Mouse (Mus musculus) gastrocnemius, adult 18-20 months (tissue): ENCODE results near the gene Soat2. TPM values are rescaled to one million over a fixed set of nuclear protein-coding genes. Genes with fewer than 3 reads are reported as not detected.

Experiments used
- DNase-seq: peaks from one replicate; pipeline ENCODE4 v3.0.0; 2021; ENCODE audit warnings: low spot score
- total RNA-seq, 2 experiments: library from RNA; stranded (reverse); gene quantifications; 2 replicates each; pipeline ENCODE4 v1.2.3; 2021

The Soat2 gene
- total RNA-seq, 2 experiments from 2014 or later, result 0.09 TPM; not detected in 1

DNA sequence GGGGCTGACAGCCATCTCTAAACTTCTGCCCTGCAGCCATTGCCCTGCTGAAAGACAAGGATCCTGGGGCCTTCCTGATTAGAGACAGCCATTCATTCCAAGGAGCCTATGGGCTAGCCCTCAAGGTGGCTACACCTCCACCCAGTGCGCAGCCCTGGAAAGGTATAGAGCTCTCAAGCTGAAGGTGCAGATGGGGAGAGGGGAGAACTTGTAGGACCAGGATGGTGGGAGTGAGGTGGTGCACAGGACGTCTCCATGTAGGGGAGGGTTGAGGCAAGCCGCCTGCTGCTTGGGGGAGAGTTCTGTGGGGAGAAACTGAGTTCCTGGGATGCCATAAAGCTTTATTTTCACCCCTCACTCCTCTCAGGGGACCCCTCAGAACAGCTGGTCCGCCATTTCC is 36.7 kb upstream of the Soat2 start:
- DNase-seq, result no peak

DNA sequence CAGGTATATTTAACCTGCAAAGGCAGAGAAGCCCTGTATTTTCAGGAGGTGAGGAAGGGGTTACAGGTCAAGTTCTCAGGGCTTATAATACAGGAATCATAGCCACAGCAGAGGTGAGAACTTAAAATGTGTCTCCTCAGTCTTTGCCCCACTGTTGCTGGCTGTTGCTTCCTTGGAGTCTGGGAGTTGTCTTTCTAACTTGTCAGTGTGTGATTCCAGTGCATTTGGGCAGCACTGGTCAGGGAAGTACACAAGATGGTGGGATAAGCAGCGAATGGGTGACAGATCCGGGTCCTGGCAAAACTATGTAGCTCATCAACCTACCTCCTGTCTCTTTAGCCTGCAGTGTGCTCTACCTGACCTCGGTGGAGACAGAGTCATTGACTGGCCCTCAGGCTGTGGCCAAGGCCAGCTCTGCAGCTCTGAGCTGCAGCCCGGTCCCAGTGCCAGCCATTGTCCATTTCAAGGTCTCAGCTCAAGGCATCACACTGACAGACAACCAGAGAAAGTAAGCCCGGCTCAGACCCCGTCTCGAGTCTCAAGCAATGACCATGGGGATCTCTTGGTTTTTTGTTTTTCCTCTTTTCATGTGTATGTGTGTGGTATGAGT is 35.6 kb upstream of the Soat2 start:
- DNase-seq, result no peak

DNA sequence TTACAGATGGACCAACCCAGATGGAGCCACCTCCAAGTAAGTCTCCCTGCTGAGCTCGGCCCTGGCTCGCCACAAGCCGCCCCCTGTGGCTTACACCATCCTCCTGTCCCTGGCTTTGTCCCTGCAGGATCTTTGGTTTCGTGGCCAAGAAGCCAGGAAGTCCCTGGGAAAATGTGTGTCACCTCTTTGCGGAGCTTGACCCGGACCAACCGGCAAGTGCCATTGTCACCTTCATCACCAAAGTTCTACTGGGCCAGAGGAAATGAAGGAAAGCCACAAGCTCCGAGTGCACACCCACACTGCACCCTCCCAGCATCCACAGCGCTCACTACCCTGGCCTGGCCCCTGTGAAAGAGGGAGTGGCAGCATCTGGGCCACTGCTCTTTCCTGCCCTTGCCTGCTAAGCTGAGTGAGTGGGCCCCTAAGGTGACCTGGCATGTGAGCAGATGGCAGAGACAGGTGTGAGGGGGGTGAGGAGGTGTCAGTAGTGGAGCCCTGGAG is 34.5 kb upstream of the Soat2 start:
- DNase-seq, result no peak

DNA sequence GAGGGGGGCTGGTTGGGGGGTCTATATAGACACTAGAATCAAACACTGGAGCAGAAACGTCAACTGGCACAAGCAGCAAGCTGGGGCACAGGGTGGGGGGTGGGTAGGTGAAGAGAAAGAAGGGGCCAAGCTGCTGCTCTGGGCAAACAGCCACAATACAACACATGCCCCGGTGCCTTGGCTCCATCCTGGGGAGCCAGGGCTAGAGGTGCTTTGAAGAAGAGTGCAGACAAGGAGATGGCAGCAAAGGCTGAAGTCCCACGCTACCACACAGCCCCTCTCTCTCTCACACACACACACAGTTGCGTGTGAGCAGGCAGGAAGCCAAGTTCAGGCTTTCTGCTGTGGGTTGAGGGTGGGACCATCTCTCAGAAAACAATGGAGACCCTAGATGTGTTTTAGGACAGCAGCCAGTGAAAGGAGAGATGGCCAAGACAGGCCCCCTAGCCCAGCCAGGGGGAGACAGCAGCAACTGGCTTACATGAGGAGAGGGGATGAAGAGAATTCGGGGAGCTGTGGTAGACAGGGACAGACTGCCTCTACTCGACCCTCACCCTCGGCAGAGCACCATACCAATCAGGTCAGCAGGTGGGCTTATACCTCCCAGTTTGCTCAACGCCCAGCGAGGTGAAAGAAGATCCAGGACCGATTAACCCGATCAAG is 33.4 kb upstream of the Soat2 start:
- DNase-seq, result no peak

DNA sequence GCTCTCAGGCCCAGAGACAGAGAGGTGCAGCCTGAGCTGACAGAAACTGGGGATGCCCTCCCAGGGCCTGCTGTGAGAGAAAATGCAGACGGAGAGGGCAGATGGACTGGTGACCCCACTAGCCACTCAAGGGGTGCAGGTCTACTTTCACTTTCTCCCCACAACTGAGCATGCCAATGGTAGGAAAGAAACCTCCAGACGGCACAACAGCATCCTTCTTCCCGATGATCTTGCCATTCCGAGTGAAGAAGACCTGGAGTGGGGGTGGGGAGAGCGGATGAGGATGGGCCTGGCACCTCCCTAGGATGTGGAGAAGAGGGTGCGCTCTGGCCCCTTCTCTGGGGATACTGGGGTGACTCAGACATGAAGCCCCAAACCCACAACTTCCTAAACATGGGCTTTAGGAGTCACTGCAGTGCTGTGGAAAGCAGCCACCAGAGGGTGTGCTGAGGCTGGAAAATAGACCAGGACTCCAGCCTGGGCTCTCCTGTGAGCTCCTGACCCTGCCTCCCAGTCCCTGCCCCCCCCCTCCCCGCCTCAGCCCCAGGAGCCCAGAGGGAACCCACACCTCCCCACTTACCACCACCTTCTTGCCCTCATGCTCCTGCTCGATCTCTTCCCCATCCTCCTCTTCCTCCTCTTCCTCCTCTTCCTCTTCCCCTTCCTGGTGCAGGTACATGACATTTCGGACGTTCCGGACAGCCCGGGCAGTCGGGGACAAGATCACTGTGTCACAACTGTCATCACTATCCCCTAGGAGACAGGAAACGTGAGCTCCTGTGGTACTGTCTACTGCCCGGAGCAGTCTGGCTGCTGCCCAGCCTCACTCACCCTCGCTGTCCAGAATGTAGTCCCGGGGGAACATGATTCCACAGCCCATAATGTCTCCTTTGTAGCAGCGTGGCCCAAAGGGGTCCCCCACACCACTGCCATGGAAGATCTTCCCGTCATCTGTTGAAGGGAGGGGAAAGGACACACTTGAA is 32.6 kb upstream of the Soat2 start:
- DNase-seq, result peak; percentile 47

DNA sequence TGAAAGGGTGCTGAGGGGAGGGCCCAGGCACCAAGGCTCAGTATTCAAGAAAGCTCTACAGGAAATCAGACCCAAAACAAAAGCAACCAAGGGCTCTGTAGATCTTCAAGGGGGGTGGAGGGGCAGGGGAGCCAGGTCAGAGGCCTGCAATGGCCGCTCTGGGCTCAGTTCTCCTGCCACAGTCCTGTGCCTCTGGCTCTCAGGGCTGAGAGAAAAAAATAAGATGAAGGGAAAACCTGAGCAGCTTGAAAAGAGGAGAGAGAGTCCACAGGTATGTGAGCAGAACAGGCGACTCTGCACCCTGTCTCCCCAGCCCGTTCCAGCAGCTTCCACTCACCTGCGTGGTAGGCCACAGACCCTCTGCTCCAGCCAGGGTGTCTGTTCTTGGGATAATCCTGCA is 31.7 kb upstream of the Soat2 start:
- DNase-seq, result no peak

DNA sequence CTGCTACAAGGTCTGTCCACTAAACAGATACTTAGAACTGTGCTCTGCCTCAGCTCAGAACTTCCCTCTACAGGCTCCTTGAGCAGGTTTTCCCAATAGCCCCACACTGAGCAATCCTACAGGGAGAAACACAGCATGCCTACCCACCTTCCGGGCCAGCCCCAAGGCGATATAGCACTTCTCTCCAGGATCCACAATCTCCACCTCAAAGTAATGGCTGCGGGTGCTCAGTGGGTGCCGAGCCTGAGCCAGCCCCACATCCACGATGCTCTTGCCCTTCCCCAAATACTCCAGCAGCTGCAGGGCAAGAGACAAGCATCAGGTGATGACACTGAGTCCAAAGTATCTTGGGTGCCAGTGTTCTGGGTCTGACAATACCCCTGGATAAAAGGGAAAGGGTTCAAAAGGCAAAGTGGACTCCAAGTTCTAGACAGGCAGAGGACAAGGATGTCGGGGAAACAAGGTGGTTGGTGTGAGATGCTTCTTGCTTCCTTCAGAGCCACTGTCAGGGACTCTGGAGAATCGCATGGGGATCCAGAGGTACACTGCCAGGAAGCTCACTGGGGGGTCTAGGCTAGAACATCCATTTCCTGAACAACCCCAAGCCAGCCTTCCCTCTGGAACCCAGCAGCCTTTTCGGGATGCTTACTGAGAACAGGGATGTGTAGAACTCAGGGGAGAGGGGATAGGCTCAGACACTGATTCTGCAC is 31.1 kb upstream of the Soat2 start:
- no peak for DNase-seq

DNA sequence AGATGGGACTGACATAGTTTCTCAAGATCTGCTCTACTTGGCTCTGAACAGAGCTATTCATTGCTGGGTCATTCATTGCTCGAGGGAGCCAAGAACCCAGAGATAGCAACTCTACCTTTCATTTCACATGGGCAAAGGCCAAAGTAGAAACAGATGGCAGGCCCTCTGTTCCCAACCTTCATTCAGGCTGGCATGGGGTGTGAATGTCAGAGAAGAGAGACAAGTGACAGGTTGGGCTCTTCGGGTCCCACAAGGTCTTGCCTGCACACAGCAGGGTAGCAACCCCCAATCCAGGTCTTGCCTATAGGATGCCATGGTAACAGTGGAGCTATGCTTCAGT is 30.5 kb upstream of the Soat2 start:
- no peak for DNase-seq

DNA sequence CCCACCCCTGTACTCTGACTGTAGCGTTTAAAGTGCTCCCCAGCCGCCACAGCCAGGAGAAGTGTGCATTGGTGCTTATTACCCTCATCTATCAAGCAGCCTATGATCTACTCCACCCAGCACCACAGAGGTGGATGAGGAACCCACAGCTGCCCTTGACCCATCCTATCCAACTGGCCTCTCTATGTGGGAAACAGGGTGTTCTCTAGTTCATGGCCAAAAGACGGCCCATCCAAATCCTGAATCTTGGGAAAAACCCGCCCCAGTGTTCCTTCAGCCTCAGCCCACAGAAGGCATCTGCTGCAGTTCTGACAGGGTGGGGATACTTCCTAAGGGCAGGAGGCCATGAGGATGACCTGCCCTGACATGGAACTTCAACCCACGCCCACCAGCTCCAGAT is 29.8 kb upstream of the Soat2 start:
- peak; percentile 78 for DNase-seq

DNA sequence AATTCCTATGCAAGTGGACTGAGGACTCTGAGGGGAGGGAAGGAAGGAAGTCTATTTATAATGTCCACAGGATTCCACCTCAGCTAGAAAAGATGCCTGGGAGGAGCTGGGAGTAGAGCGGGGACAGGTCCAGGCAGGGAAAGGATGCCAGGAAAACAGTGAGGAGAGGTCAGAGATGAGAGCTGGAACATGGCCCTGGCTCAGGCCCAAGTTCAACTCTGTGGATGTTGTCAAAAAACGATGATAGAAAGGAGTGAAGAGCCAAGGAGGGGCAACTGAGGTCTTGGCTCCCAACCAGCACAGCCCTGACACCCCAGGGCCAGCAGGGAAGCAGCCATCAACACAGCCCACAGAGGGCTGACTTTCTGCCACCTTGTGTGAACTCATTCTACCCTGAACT is 24.0 kb upstream of the Soat2 start:
- no peak for DNase-seq

DNA sequence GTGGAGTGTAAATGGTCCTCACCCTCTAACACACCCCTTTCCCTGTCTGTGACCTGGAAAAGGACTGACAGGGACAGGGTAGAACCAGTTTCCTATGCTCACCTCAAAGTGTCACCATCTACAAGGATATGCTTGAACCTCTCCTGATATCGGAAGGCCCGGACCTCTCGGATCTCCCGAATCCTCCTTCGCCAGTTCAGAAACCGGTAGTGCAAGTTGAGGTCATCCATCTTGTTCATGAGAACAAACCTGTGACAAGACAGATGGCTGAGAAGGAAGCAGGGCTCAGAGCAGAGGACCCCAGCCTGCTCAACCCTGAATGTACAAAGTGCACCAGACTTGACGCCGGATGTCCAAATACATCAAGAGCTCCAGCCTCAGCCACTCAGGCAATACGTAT is 17.0 kb upstream of the Soat2 start:
- DNase-seq, result no peak

DNA sequence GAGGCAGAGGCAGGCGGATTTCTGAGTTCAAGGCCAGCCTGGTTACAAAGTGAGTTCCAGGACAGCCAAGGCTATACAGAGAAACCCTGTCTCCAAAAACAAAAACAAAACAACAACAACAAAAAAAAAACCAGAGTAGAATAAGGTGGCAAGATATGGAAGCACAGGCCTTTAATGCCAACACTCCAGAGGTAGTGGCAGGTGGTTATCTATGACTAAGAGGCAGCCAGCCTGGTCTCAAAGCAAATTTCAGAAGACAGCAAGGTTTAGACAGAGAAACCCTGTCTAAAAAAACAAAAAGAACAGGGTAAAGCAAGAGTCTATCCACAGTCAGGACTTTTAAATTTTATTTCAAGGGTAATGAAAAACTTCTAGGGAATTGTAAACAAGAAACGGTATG is 15.6 kb upstream of the Soat2 start:
- DNase-seq, result no peak

DNA sequence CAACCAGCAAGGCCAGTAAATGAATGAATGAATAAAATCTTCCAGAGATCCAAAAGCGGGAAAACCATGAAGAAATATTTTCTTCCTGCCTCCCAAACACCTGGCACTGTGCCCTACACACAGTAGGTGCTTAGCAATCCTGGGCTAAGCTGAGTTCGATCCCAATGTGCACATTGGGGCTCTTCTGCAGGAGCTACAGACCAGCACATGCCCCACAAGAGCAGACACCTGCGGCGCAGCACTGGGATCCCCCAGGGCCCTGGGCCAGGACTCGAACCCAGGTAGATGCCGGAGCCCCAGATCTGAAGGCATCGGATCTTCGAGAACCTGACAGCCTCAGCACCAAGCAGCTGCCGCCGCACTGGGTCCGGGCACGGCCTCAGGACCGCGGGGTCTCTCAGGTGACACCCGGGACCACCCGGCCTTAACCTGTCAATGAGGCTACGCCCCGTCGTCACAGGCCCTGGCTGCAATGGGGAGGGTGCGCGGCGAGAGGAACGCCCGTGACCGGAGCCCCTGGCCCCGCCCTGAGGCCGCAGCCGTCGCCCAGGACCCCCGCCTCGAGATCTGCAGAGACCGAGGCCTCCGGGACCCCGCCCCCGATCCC is 14.7 kb upstream of the Soat2 start:
- DNase-seq, result no peak

DNA sequence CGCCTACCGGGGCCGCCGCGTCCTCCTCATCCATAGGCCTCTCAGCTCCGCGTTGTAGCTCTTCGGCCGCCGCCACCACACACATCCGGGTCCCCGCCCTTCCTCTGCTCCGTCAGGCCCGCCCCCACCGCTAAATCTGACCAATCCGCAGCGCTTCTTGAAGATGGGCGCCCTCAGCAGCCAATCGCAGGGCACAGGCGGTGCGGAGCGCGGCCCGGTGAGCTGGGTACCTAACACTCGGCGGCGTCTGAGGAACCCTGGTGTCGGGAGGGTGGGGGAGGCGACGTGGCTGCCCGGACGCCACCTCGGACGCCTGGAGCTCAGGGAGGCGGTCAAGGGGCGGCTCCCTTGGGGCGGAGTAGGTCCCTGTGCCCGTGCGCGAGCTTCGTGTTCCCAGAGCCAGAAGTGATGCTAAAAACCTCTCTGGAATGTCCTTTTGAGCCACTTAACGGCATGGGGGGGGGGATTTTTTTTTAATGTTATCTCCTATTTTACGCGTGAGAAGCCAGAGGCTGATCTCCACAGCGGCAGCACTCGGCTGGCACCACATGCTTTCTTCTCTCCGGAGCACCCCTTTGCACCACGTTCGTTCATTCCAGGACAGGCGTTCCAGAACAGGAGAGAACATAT is 14.1 kb upstream of the Soat2 start, which contains the start of gene Spryd3:
Gene Spryd3, minus strand, starts transcription at position 106 of the 630 bp plus-strand sequence.
- DNase-seq, result peak; percentile 97

DNA sequence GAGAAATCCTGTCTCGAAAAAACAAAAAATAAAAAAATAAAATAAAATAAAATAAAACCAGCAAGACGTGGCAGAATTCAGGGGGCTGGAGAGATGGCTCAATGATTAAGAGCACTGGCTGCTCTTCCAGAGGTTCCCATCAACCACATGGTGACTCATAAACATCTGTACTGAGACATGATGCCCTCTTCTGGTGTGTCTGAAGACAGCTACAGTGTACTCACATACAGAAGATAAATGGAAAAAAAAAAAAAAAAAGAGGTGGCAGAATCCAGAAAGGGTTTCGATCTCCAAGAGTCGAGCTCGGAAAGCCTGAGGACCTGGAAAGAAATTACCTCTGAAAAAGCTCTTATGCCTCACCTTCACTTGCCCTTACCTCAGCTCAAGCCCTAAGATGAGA is 9.2 kb upstream of the Soat2 start:
- no peak for DNase-seq

DNA sequence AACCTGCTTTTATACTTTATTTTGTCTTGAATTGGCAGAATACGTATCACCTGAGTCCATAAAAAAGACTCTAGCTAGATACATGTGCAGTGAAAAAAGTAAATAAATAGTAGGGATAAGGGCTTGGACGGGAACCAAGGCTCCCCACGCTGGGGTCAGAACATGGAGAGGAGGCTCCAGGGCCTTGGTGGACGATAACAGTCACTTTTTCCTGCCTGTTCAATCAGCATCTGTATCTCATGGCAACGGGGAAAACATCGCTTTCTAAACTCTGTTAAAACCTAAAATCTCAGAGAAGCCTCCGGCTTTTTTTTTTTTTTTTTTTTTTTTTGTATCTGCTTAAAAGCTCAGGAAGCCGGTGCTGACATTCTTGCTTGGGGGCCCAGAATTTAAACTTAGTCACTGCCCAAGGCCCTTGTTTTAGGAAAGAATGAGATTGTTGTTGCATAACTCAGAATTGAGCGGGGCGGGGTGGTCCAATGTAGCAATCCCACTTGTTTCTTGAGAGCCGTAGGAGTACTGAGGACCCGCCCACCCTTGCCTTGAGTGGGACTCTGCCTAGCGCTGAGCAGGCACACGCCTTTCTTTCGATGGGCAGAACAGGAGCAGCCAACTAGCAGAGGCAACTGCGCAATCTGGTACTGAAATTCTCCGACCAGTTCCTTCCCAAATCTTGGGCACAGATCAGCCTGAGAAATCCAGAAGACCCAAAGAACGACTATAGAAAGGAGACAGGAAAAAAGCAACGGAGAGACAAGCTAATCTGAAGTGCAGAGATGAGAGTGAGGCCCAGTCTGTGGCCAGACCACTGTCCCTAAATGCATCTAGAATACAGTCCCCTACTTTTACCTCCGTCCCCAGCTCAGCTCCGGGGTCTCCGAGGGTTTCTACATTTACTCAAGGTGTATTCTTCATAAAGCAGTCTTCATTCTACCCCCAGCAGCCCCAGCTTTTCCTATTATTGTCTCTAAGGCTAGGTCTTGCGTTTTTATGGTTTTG is 7.1 kb upstream of the Soat2 start:
- DNase-seq, result peak; percentile 67

DNA sequence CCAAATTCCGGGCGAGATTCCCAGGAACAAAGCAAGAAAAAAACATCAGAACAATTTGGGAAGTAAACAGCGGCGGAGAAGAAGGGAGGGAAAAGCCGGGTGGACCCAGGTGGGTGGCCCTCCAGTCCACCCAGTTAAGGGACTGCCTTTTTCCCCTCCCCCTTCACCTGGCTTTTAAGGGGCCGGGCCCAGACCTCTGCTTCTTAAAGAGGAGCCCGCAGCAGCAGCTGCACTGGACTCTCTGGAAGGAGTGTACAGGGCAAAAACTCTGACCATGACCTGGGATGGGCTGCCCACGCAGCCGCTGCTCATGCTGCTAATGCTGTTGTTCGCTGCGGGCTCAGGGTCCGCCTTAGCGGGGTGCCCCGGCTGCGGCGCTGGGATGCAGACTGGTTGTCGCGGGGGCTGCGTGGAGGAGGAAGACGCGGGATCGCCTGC is 6.0 kb upstream of the Soat2 start, which contains the start of gene Igfbp6:
Gene Igfbp6, plus strand, starts transcription at position 89 of the 438 bp plus-strand sequence.
- DNase-seq, result peak; percentile 57

DNA sequence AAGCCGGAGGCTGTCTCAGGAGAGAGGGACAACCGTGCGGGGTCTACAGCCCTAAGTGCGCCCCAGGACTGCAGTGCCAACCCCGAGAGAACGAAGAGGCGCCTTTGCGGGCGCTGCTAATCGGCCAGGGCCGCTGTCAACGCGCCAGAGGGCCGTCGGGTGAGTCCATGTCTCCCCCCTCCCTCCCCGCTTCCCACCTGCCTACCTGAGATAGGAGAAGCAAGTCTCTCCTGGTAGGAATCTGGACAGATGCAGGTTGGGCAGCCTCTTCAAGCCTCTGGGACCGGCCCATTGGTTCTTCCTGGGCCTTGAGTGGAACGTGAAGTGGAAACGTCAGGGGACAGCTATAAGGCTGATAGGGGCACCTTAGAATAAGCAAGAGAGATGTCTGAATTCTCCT is 5.6 kb upstream of the Soat2 start:
- DNase-seq, result no peak

DNA sequence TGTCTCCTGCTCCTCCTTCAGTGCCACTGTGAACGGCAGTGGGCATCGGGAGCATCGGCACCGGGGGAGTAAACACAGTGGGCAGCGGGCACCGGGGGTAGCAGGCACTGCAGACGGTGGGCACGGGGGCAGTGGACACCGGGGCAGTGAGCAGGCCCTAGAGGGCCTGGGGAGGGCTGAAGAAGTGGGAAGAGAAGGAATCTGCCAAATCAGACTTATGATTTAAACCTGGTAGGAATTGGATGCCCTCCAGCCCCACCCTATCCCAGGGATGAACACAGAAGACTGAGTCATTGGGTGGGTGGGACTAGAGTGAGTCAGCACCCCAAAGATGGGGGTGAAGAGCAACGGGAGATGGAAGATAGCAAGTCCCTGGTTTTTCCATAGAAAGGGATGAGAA is 5.0 kb upstream of the Soat2 start:
- peak; percentile 75 for DNase-seq
